Mouse (Mus musculus): Measurements from ENCODE around the gene Mmd2.

Mmd2 gene

GRCm38 (mm10) chr5:142546344-142546743 is 62.3 kb downstream of the Mmd2 start:
- DNase-seq (ENCODE audit: low spot score), result no peak

DNA sequence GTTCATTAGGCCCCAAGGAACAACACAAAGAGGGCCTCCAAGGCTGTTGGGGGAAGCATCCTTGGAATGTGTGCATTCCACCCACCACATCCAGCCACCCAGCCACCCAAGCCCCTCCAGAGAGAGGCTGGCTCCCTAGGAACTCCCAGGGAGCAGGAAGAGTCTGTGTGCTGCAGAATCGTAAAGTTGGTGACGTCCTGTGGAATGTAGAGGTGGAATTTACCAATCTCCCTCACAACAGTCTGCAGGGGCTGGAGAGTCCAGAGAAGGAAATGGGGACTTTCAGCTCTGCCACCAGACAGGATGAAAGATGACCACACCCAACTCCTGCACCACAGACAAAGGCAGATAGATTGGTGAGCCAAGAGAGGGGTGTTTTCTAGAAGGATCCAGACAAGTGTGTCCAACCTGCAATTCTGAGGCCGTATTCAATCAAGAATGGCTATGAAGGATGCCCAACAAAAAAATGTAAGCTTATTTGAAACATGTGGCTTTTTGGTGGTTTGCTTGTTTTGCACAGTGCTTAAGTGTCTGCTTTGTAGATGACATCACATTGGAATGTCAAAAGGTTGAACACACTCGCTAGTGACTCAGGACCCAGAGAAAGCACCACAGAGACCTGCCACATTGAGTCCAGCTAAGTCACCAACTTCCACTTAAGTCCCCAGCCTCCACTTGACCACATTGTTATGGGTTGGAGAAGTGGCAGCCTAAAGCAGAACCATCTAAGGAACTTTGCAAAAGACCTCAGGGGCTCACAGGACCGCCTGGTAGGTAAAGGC is 63.4 kb downstream of the Mmd2 start:
- DNase-seq (ENCODE audit: low spot score), result no peak

GRCm38 (mm10) chr5:142537286-142537685 is 71.3 kb downstream of the Mmd2 start:
- DNase-seq (ENCODE audit: low spot score), result no peak

DNA sequence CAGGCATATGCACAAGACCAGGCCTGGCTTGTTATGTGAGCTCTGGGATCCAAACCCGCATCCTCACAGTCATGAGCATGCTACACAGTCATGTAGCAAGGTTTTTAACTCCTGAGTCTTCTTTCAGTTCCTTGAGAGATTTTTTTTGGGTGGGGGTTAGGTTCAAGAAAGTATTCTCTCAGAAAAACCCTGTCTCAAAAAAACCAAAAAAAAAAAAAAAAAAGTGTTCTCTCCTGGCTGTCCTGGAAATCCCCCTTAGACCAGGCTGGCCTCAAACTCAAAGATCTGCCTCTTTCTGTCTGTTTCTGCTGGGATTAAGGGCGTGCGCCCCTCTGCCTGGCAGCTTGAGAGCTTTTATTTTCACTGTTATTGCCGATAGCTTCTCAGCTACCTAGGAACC is 73.2 kb downstream of the Mmd2 start:
- no peak for DNase-seq (ENCODE audit: low spot score)

- peak; percentile 71 for DNase-seq (ENCODE audit: low spot score)
Measured at GRCm38 (mm10) chr5:142529915-142530314, 78.7 kb downstream of the Mmd2 start, which contains the start of gene Papolb. Papolb (minus strand) TSS chr5:142530076.

DNA sequence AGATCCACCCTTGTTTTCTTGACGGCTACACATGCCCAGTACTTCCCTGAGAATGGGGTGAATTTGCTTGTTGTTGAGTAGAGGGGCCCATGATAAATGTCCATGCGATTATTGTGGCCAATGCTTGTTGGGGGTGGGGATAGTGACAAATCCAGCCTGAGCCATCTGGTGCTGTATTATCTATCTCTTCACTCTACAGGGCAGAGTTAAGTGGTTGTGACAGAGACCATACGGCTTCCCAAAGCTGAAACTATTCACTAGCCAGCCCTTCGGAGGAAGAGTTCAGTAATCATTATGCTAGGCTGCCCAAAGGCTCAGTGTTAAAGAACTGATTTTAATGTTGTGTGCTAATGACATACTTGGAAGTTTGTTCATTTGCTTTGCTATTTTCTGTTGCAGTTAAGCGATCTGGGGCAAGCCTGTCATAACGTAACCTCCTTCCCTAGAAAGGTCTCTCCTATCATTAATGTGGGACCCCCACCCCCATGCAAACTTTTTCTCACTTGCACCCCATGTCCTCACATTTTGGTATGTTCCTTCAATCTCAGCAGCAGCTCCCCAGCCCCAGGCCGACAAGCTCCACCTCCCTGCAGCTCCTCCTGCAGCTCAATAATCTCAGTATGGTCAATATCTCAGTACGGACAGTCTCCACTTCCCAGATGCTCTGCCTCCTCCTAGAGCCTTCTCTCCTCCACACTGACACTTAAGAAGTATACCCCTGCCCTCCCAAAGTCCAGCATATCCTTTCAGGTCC is 83.7 kb downstream of the Mmd2 start:
- DNase-seq (ENCODE audit: low spot score), result no peak

DNA sequence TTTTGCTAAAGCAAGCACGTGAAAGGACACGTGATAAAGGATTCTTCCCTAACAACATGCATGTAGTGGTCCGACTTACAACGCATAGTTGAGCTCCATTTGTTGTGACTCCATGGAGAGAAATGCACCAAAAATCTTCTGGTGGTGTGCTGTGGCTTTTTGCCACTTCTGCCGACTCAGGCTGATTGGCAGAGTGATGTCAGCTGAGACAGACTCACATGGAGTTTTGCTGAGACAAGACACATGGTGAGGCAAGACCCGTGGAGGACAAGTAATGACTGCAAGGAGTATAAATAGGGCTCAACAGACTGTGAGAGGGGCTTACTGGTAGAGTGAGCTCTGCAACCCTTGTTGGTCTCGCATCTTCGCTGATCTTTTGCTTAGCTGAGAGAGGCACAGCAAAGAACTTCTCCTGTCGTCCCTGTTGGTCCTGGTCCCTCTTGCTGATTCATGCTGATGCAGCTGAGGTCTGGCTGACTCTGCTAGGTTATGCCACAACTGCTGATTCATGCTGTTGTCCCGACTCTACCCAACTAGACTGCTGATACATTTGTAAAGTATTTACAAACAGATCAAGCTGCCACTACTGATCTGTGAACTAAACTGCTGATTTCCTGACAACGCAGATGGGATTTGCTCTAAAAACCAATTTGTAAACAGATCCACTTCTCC is 87.3 kb downstream of the Mmd2 start:
- no peak for DNase-seq (ENCODE audit: low spot score)

GRCm38 (mm10) chr5:142520360-142520759 is 88.2 kb downstream of the Mmd2 start:
- DNase-seq (ENCODE audit: low spot score), result no peak

- no peak for DNase-seq (ENCODE audit: low spot score)
Measured at GRCm38 (mm10) chr5:142518973-142519372, 89.6 kb downstream of the Mmd2 start.

Data from testis, postnatal 14 days (tissue).